Mouse (Mus musculus) kidney, postnatal 36 days (tissue): ENCODE measurements around the gene 4930412O13Rik.

ENCODE experiments used
- DNase-seq, 2 experiments: peaks; one replicate each; pipeline ENCODE4 v3.0.0; 2021 to 2022; ENCODE audit warnings: mixed read lengths in 2 of 2

Gene 4930412O13Rik

GRCm38 (mm10) chr2:9881051-9881591, at the start of gene 4930412O13Rik:
TSS of gene 4930412O13Rik (plus strand) at chr2:9881252.
- no peak for DNase-seq

- no peak for DNase-seq
Measured at GRCm38 (mm10) chr2:9833712-9834111, 47.3 kb upstream of the 4930412O13Rik start.

- DNase-seq, result no peak
Measured at GRCm38 (mm10) chr2:9835195-9835594, 45.9 kb upstream of the 4930412O13Rik start.

- DNase-seq, result no peak
Measured at GRCm38 (mm10) chr2:9852851-9853576, 28.0 kb upstream of the 4930412O13Rik start.

GRCm38 (mm10) chr2:9855861-9856260, 25.2 kb upstream of the 4930412O13Rik start:
- DNase-seq, result no peak

GRCm38 (mm10) chr2:9860698-9861097, 20.4 kb upstream of the 4930412O13Rik start:
- DNase-seq, result no peak

GRCm38 (mm10) chr2:9867092-9867825, 13.8 kb upstream of the 4930412O13Rik start:
- no peak for DNase-seq

GRCm38 (mm10) chr2:9871141-9871716, 9.8 kb upstream of the 4930412O13Rik start:
- no peak for DNase-seq

GRCm38 (mm10) chr2:9871798-9872197, 9.3 kb upstream of the 4930412O13Rik start:
- no peak for DNase-seq

GRCm38 (mm10) chr2:9872682-9873081, 8.4 kb upstream of the 4930412O13Rik start:
- no peak for DNase-seq

- DNase-seq, result no peak
Measured at GRCm38 (mm10) chr2:9873757-9874156, 7.3 kb upstream of the 4930412O13Rik start.

GRCm38 (mm10) chr2:9874467-9875219, 6.4 kb upstream of the 4930412O13Rik start:
- no peak for DNase-seq

- no peak for DNase-seq
Measured at GRCm38 (mm10) chr2:9875220-9875619, 5.8 kb upstream of the 4930412O13Rik start.

- no peak for DNase-seq
Measured at GRCm38 (mm10) chr2:9875676-9876357, 5.2 kb upstream of the 4930412O13Rik start.

- no peak for DNase-seq
Measured at GRCm38 (mm10) chr2:9876621-9877325, 4.3 kb upstream of the 4930412O13Rik start.

GRCm38 (mm10) chr2:9877326-9877690, 3.7 kb upstream of the 4930412O13Rik start:
- peak in 1 of 2 experiments; percentile 36 for DNase-seq

- no peak for DNase-seq
Measured at GRCm38 (mm10) chr2:9877966-9878563, 3.0 kb upstream of the 4930412O13Rik start.

GRCm38 (mm10) chr2:9878564-9879081, 2.4 kb upstream of the 4930412O13Rik start:
- peak; percentile 49 to 65 for DNase-seq

GRCm38 (mm10) chr2:9879092-9879491, 2.0 kb upstream of the 4930412O13Rik start:
- DNase-seq, result no peak

GRCm38 (mm10) chr2:9879493-9879892, 1.6 kb upstream of the 4930412O13Rik start:
- peak; percentile 90 to 92 for DNase-seq

GRCm38 (mm10) chr2:9880271-9880670, 781 bp upstream of the 4930412O13Rik start:
- no peak for DNase-seq
